Mouse (Mus musculus): ENCODE data around the gene Magoh. TPM values are rescaled to one million over a fixed set of nuclear protein-coding genes. Genes with fewer than 3 reads are reported as not detected.

Magoh gene
- polyA plus RNA-seq, 1 experiment from 2014 or later: 58.5 TPM

DNA sequence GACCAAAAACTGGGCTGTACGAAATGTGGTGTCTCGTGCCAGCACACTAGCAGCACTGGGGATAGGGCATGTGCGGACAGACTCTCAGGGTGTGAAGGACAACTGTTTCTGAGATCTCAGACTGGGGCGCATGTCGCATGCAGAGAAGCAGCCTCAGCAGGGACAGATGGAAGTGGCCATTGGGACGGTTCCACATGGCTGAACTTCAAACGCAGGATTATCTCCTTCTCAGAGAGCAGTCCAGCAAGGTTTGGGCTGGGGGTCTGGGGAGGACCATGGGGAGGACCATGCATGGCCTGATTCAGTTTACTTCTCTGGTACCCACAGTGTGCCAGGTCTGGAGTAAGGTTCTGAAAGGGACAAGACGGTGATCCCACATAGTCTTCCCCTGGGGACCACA, 35.9 kb upstream of the Magoh start:
- no peak for ATAC-seq (ENCODE audit: low read depth)
- 82% methylated on average over 8 of the region's 8 CpGs for WGBS (ENCODE audit: insufficient replicate concordance)
- no peak overlapping the region for H3K27ac ChIP-seq (ENCODE audit: low read length)
- H3K36me3 ChIP-seq (ENCODE audit: control insufficient read depth, insufficient read depth): no peaks in the 10 kb centered on the region
- no peak overlapping the region for H3K4me3 ChIP-seq (ENCODE audit: low read depth, low read length)
- H3K9me3 ChIP-seq (replicated peaks; ENCODE audit: control insufficient read depth, low read length): no peaks in the 10 kb centered on the region
- H3K27me3 ChIP-seq (ENCODE audit: control insufficient read depth, insufficient read depth, low read depth, low read length): no peaks in the 10 kb centered on the region
- no peaks in the 10 kb centered on the region; the same call in none of the 2 replicates for H3K4me1 ChIP-seq (ENCODE audit: control insufficient read depth, low read depth, low read length)
- H3K4me2 ChIP-seq (ENCODE audit: low read depth, low read length): no peak overlapping the region
- no peak overlapping the region for H3K9ac ChIP-seq (ENCODE audit: low read depth, low read length)

DNA sequence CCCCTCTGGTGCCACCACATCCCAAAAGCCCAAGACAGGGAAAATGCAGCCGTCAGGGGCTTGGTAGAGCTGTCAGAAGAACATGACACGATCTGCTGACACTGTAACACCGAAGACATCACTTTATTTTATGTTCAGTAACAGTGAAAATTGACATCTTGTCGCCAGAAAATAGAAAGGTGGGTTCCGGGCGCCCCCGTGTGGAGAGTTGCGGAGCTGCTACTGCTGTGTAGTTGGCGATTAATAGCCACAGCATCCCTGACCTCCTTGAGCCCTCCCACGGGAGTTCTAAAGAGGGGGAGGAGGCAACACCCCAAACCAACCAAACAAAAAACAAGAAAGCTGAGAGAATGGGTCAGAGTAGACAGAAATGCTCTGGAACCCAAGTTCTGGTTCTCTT, 34.6 kb upstream of the Magoh start:
- Histone ChIP-seq H3K27ac (ENCODE audit: low read length) (no peak overlapping the region), H3K36me3 (ENCODE audit: control insufficient read depth, insufficient read depth) (no peaks in the 10 kb centered on the region), H3K4me1 (ENCODE audit: control insufficient read depth, low read depth, low read length) (no peaks in the 10 kb centered on the region; the same call in none of the 2 replicates), H3K9me3 (replicated peaks; ENCODE audit: control insufficient read depth, low read length) (no peaks in the 10 kb centered on the region), H3K4me2 (ENCODE audit: low read depth, low read length) (no peak overlapping the region), H3K4me3 (ENCODE audit: low read depth, low read length) (no peak overlapping the region), H3K9ac (ENCODE audit: low read depth, low read length) (no peak overlapping the region), H3K27me3 (ENCODE audit: control insufficient read depth, insufficient read depth, low read depth, low read length) (no peaks in the 10 kb centered on the region)
- 2% methylated on average over 10 of the region's 10 CpGs for WGBS (ENCODE audit: insufficient replicate concordance)
- ATAC-seq (ENCODE audit: low read depth): no peak

DNA sequence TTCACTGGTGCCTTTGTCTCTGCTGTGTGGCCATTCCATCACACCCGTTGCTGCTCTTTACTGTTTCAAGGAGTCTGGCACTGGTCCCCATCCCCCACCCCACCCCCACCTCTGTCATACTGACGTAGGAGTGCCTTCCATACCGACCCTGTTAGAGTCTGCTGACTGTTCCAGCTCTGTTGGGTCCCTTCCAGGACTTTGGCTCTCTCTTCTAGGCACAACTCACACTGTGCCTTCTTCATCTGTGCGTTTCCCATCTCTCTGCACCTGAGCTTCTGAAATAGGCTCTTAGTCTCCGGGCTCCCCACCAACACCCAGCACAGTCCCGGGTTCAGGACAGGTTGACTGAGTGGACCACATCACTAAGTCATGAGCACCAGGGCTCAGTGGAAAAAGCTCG, 32.8 kb upstream of the Magoh start:
- no peak overlapping the region for H3K9ac ChIP-seq (ENCODE audit: low read depth, low read length)
- no peaks in the 10 kb centered on the region for H3K27me3 ChIP-seq (ENCODE audit: control insufficient read depth, insufficient read depth, low read depth, low read length)
- H3K4me2 ChIP-seq (ENCODE audit: low read depth, low read length): no peak overlapping the region
- 67% methylated on average over 7 of the region's 7 CpGs for WGBS (ENCODE audit: insufficient replicate concordance)
- ATAC-seq (ENCODE audit: low read depth): no peak
- H3K27ac ChIP-seq (ENCODE audit: low read length): no peak overlapping the region
- no peak overlapping the region for H3K4me3 ChIP-seq (ENCODE audit: low read depth, low read length)
- H3K36me3 ChIP-seq (ENCODE audit: control insufficient read depth, insufficient read depth): no peaks in the 10 kb centered on the region
- no peaks in the 10 kb centered on the region for H3K9me3 ChIP-seq (replicated peaks; ENCODE audit: control insufficient read depth, low read length)
- H3K4me1 ChIP-seq (ENCODE audit: control insufficient read depth, low read depth, low read length): no peaks in the 10 kb centered on the region; the same call in none of the 2 replicates

DNA sequence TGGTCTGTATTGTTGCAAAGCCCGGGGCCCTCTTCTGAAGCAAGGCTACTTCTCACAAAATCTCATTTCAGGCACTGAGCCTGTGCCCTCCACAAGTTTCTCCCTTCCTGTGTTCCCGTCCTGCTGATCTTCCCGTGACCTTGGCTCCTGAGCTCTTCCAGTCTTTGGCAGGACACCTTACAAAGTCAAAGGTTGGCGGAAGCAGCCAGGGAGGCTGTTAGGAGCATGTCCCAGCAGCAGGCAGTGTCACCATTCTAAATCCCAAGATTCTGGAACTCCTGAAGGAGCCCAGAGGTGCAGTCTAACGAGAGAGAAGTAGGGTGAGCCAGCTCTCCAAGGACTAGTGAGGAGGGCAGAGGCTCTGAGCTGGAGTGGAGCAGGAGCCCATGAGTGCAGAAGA, 31.0 kb upstream of the Magoh start:
- Histone ChIP-seq H3K4me3 (ENCODE audit: low read depth, low read length) (no peak overlapping the region), H3K9me3 (replicated peaks; ENCODE audit: control insufficient read depth, low read length) (no peaks in the 10 kb centered on the region), H3K4me1 (ENCODE audit: control insufficient read depth, low read depth, low read length) (no peaks in the 10 kb centered on the region), H3K27ac (ENCODE audit: low read length) (no peak overlapping the region), H3K36me3 (ENCODE audit: control insufficient read depth, insufficient read depth) (no peaks in the 10 kb centered on the region), H3K9ac (ENCODE audit: low read depth, low read length) (no peak overlapping the region), H3K27me3 (ENCODE audit: control insufficient read depth, insufficient read depth, low read depth, low read length) (no peaks in the 10 kb centered on the region), H3K4me2 (ENCODE audit: low read depth, low read length) (no peak overlapping the region)
- ATAC-seq (ENCODE audit: low read depth): no peak
- WGBS (ENCODE audit: insufficient replicate concordance): 74% methylated on average over 5 of the region's 5 CpGs

DNA sequence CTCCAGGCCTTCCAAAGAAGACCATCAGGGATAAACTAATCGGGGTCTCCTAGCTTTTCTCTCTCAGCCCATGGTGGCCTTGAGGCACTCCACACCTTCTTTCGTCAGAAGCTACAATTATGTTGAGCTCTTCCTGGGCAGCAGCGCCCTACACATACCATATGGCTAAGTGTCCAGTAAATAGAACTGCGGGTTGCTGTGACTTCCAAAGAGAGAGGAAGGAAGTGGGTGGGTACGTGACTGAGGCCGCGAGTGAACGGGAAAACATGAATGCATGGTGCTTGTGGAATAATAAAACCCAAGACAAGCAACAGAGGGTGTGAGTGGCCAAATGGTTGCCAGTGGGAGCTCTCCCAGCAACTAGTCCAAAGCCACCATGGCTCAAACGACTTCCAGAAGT, 29.9 kb upstream of the Magoh start:
- H3K4me1 ChIP-seq (ENCODE audit: control insufficient read depth, low read depth, low read length): no peaks in the 10 kb centered on the region
- no peaks in the 10 kb centered on the region for H3K36me3 ChIP-seq (ENCODE audit: control insufficient read depth, insufficient read depth)
- 57% methylated on average over 9 of the region's 9 CpGs for WGBS (ENCODE audit: insufficient replicate concordance)
- H3K9ac ChIP-seq (ENCODE audit: low read depth, low read length): no peak overlapping the region
- no peak overlapping the region for H3K27ac ChIP-seq (ENCODE audit: low read length)
- no peak overlapping the region for H3K4me3 ChIP-seq (ENCODE audit: low read depth, low read length)
- H3K4me2 ChIP-seq (ENCODE audit: low read depth, low read length): no peak overlapping the region
- ATAC-seq (ENCODE audit: low read depth): no peak
- no peaks in the 10 kb centered on the region for H3K27me3 ChIP-seq (ENCODE audit: control insufficient read depth, insufficient read depth, low read depth, low read length)
- H3K9me3 ChIP-seq (replicated peaks; ENCODE audit: control insufficient read depth, low read length): no peaks in the 10 kb centered on the region

DNA sequence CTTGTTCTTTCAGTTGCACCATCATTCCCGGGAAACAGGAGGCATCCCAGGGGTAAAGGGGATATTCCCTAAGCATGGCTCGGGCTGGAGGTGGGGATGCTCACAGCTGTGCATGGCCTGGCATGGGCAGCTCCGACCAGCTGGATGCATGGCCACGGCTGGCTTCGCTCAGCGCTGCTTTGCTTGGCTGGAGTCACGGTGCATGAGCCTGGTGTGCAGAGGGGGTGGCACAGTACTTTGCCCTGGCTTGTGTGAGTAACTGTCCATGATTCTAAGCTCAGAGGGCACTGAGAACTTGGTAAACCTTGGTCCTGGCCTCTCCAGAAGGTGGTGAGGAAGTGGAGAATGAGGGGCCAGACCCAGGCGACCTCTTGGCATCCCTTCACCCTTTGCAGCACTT, 29.5 kb upstream of the Magoh start:
- ATAC-seq (ENCODE audit: low read depth): no peak
- Histone ChIP-seq H3K27me3 (ENCODE audit: control insufficient read depth, insufficient read depth, low read depth, low read length) (no peaks in the 10 kb centered on the region), H3K27ac (ENCODE audit: low read length) (no peak overlapping the region), H3K9me3 (replicated peaks; ENCODE audit: control insufficient read depth, low read length) (no peaks in the 10 kb centered on the region), H3K4me2 (ENCODE audit: low read depth, low read length) (no peak overlapping the region), H3K9ac (ENCODE audit: low read depth, low read length) (no peak overlapping the region), H3K4me3 (ENCODE audit: low read depth, low read length) (no peak overlapping the region), H3K36me3 (ENCODE audit: control insufficient read depth, insufficient read depth) (no peaks in the 10 kb centered on the region), H3K4me1 (ENCODE audit: control insufficient read depth, low read depth, low read length) (no peaks in the 10 kb centered on the region)
- WGBS (ENCODE audit: insufficient replicate concordance): 76% methylated on average over 8 of the region's 8 CpGs

DNA sequence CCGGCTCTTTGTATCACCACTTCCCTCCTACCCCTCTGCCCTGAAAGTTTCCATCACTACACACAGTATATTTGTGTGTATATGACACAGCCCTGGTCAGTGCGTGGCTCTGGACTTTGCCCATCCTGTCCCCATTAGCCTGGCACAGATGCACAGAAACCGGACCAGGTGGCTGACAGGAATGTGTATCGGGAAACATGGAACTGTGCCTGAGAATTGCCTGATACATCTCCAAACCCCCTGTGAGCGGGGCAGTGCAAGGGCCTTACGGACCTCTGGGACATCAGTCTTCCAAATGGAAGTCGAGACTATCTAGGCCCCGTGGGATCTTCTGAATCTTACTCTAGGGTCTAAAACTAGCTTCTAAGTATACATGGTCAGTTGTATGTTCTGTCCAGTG, 26.2 kb upstream of the Magoh start:
- Histone ChIP-seq H3K9me3 (replicated peaks; ENCODE audit: control insufficient read depth, low read length) (no peaks in the 10 kb centered on the region), H3K36me3 (ENCODE audit: control insufficient read depth, insufficient read depth) (no peaks in the 10 kb centered on the region), H3K4me1 (ENCODE audit: control insufficient read depth, low read depth, low read length) (no peaks in the 10 kb centered on the region), H3K27ac (ENCODE audit: low read length) (no peak overlapping the region), H3K4me3 (ENCODE audit: low read depth, low read length) (no peak overlapping the region), H3K4me2 (ENCODE audit: low read depth, low read length) (no peak overlapping the region), H3K27me3 (ENCODE audit: control insufficient read depth, insufficient read depth, low read depth, low read length) (no peaks in the 10 kb centered on the region), H3K9ac (ENCODE audit: low read depth, low read length) (no peak overlapping the region)
- no peak for ATAC-seq (ENCODE audit: low read depth)
- WGBS (ENCODE audit: insufficient replicate concordance): 76% methylated on average over 8 of the region's 8 CpGs

DNA sequence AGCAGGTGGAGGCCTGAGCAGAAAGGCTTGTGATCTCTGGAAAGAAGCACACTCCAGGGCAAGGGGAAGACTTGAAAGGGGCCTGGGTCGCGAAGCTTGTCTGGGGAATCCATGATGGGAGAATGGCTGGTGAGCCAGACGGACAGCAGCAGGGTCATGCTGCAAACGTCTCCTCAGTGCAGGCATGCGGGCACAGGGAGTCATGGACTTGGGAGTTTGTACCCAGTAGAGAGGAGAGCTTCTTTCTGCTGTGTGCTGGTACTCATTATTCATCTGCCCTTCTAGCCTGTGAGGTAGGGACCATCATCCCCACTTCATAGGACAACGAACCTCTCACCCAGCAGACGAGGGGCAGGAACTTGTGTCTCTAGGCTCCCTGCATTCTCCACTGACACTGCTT, 25.7 kb upstream of the Magoh start:
- ATAC-seq (ENCODE audit: low read depth): no peak
- no peaks in the 10 kb centered on the region for H3K27me3 ChIP-seq (ENCODE audit: control insufficient read depth, insufficient read depth, low read depth, low read length)
- no peak overlapping the region for H3K9ac ChIP-seq (ENCODE audit: low read depth, low read length)
- no peak overlapping the region for H3K27ac ChIP-seq (ENCODE audit: low read length)
- no peaks in the 10 kb centered on the region for H3K4me1 ChIP-seq (ENCODE audit: control insufficient read depth, low read depth, low read length)
- 72% methylated on average over 7 of the region's 7 CpGs for WGBS (ENCODE audit: insufficient replicate concordance)
- no peak overlapping the region for H3K4me2 ChIP-seq (ENCODE audit: low read depth, low read length)
- H3K9me3 ChIP-seq (replicated peaks; ENCODE audit: control insufficient read depth, low read length): no peaks in the 10 kb centered on the region
- no peaks in the 10 kb centered on the region for H3K36me3 ChIP-seq (ENCODE audit: control insufficient read depth, insufficient read depth)
- H3K4me3 ChIP-seq (ENCODE audit: low read depth, low read length): no peak overlapping the region

DNA sequence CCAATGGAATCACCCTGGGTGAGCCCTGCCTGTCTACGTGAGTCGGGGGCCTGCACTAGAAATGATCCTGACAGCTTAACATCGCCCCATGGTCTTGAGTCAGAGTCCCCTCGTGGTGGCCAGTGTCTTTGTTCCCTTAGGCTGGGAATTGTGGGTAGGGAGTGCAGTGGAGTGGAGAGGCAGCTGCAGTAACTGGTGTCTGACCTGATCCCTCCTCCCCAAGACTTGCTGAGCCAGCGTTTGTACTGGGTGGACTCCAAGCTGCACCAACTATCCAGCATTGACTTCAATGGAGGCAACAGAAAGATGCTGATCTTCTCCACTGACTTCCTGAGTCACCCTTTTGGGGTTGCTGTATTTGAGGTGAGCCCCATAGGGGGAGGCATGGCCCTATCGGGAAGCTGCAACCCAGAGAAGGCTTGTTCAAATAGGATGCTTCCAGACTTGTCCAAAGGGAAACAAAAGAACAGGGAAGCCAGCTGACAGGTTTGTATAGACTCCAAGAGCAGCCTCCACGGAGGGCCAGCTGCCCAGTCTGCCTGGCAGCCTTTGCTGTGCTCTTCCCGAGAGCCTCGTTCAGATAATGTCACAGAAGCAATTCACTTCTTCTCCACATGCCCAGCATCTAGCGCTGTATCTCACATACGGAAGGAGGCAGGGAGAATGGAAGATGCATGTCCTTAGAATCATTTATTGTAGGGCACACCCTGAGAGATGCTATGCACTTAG, 22.4 kb upstream of the Magoh start:
- 75% methylated on average over 11 of the region's 11 CpGs for WGBS (ENCODE audit: insufficient replicate concordance)
- Histone ChIP-seq H3K9ac (ENCODE audit: low read depth, low read length) (no peak overlapping the region), H3K4me3 (ENCODE audit: low read depth, low read length) (no peak overlapping the region), H3K27me3 (ENCODE audit: control insufficient read depth, insufficient read depth, low read depth, low read length) (no peaks in the 10 kb centered on the region), H3K9me3 (replicated peaks; ENCODE audit: control insufficient read depth, low read length) (no peaks in the 10 kb centered on the region), H3K4me1 (ENCODE audit: control insufficient read depth, low read depth, low read length) (no peaks in the 10 kb centered on the region), H3K4me2 (ENCODE audit: low read depth, low read length) (no peak overlapping the region), H3K36me3 (ENCODE audit: control insufficient read depth, insufficient read depth) (no peaks in the 10 kb centered on the region), H3K27ac (ENCODE audit: low read length) (no peak overlapping the region)
- ATAC-seq (ENCODE audit: low read depth): no peak

Data from liver, embryonic 16.5 days (tissue).